Mouse (Mus musculus): Measurements from ENCODE around the gene Crebl2. TPM values are rescaled to one million over a fixed set of nuclear protein-coding genes. Genes with fewer than 3 reads are reported as not detected.

Gene Crebl2
- total and polyA plus RNA-seq, 3 experiments = 1.4 to 2.2 (median 1.5) TPM

GRCm38 (mm10) chr6:134903891-134904884 lies 74.2 kb downstream of the Crebl2 start:
- Histone ChIP-seq H3K4me1 (ENCODE audit: control insufficient read depth in 1 of 2, insufficient read depth in 2 of 2) (peaks cover 3 to 7% of the 10 kb centered on the region in 2 experiments; a peak in 3 of 4 replicates), H3K4me2 (ENCODE audit: insufficient read depth, low read depth, poor library complexity, severe bottlenecking) (no peak overlapping the region), H3K9me3 (replicated peaks; ENCODE audit: low read length) (no peaks in the 10 kb centered on the region), H3K27ac (ENCODE audit: insufficient read depth, low read depth) (no peak overlapping the region), H3K4me3 (replicated peaks in 1 of 3; ENCODE audit: low read depth in 2 of 3, low read length in 2 of 3, poor library complexity in 1 of 3) (no peak overlapping the region), H3K79me2 (replicated peaks; ENCODE audit: control insufficient read depth, extremely low read depth, insufficient read depth, poor library complexity, severe bottlenecking) (no peaks in the 10 kb centered on the region), H3K27me3 (replicated peaks) (no peaks in the 10 kb centered on the region), H3K9ac (ENCODE audit: insufficient read depth, low read depth) (no peak overlapping the region), H3K36me3 (replicated peaks in 1 of 2; ENCODE audit: control insufficient read depth in 1 of 2, insufficient read depth in 1 of 2, low read length in 1 of 2) (no peaks in the 10 kb centered on the region)
- dilution Hi-C loops (cut with MboI; ENCODE audit: extremely low pct_ligation_motif_present, extremely low pct_unique_long_range_greater_than_20kb, low sequenced_read_pairs) (no loop called here), in situ Hi-C loops (cut with MboI; ENCODE audit: low pct_ligation_motif_present, low pct_unique_long_range_greater_than_20kb, low sequenced_read_pairs) (no loop called here)
- TF ChIP-seq MAFK (IDR thresholded peaks at IDR 0.05; ENCODE audit: insufficient replicate concordance, low read length) = no peak
- no peak for TF ChIP-seq RCOR1 (conservative IDR thresholded peaks at IDR 0.05; ENCODE audit: low read depth, low read length)
- TF ChIP-seq ETS1 (conservative IDR thresholded peaks at IDR 0.05; ENCODE audit: low read depth, low read length) = no peak
- no peak for TF ChIP-seq IRF4 (IDR thresholded peaks at IDR 0.05; ENCODE audit: low read depth, low read length)
- no peak for TF ChIP-seq HCFC1 (IDR thresholded peaks at IDR 0.05; ENCODE audit: low read depth, low read length)
- TF ChIP-seq SMC3 (IDR thresholded peaks at IDR 0.05; ENCODE audit: low read depth, low read length) = no peak
- TF ChIP-seq SIN3A (IDR thresholded peaks at IDR 0.05; ENCODE audit: low read length) = no peak
- no peak for TF ChIP-seq MYC (IDR thresholded peaks at IDR 0.05; ENCODE audit: low read depth, low read length)
- no peak for TF ChIP-seq CHD1 (IDR thresholded peaks at IDR 0.05; ENCODE audit: low read depth, low read length)
- TF ChIP-seq RAD21 (IDR thresholded peaks at IDR 0.05; ENCODE audit: low read depth, low read length) = no peak
- no peak for TF ChIP-seq BHLHE40 (IDR thresholded peaks at IDR 0.05; ENCODE audit: low read depth, low read length)
- TF ChIP-seq ZKSCAN1 (IDR thresholded peaks at IDR 0.05; ENCODE audit: borderline replicate concordance, low read depth, low read length) = no peak
- no peak for TF ChIP-seq ZNF384 (IDR thresholded peaks at IDR 0.05; ENCODE audit: low read depth, low read length)
- no peak for TF ChIP-seq USF2 (conservative IDR thresholded peaks at IDR 0.05; ENCODE audit: low read depth, low read length)
- TF ChIP-seq MAX (IDR thresholded peaks at IDR 0.05; ENCODE audit: low read length) = no peak
- no peak for TF ChIP-seq ZMIZ1 (IDR thresholded peaks at IDR 0.05; ENCODE audit: low read depth, low read length)
- no peak for TF ChIP-seq E2F4 (IDR thresholded peaks at IDR 0.05; ENCODE audit: insufficient replicate concordance, low read depth, low read length)
- no peak for TF ChIP-seq JUND (conservative IDR thresholded peaks at IDR 0.05; ENCODE audit: low read depth, low read length)
- TF ChIP-seq CTCF (conservative IDR thresholded peaks at IDR 0.05 in 1 of 2, IDR thresholded peaks at IDR 0.05 in 1 of 2; ENCODE audit: low read depth in 2 of 2, low read length in 2 of 2) = no peak
- no peak for DNase-seq (ENCODE audit: extremely low read depth)

- H3K79me2 ChIP-seq (replicated peaks; ENCODE audit: control insufficient read depth, extremely low read depth, insufficient read depth, poor library complexity, severe bottlenecking) = no peaks in the 10 kb centered on the region
- no peak overlapping the region for H3K4me2 ChIP-seq (ENCODE audit: insufficient read depth, low read depth, poor library complexity, severe bottlenecking)
- no peak for DNase-seq (ENCODE audit: extremely low read depth)
- no peak overlapping the region for H3K4me3 ChIP-seq (replicated peaks in 1 of 3; ENCODE audit: low read depth in 2 of 3, low read length in 2 of 3, poor library complexity in 1 of 3)
- no peak for TF ChIP-seq ZKSCAN1 (IDR thresholded peaks at IDR 0.05; ENCODE audit: borderline replicate concordance, low read depth, low read length)
- TF ChIP-seq KAT2A (IDR thresholded peaks at IDR 0.05; ENCODE audit: insufficient replicate concordance, low read length) = no peak
- H3K9ac ChIP-seq (ENCODE audit: insufficient read depth, low read depth) = no peak overlapping the region
- H3K27me3 ChIP-seq (replicated peaks) = no peaks in the 10 kb centered on the region
- H3K4me1 ChIP-seq (ENCODE audit: control insufficient read depth in 1 of 2, insufficient read depth in 2 of 2) = peaks cover 0 to 3% of the 10 kb centered on the region in 2 experiments; a peak in 1 of 4 replicates
- dilution Hi-C loops (cut with MboI; ENCODE audit: extremely low pct_ligation_motif_present, extremely low pct_unique_long_range_greater_than_20kb, low sequenced_read_pairs) = no loop called here
- H3K36me3 ChIP-seq (replicated peaks in 1 of 2; ENCODE audit: control insufficient read depth in 1 of 2, insufficient read depth in 1 of 2, low read length in 1 of 2) = no peaks in the 10 kb centered on the region
- H3K27ac ChIP-seq (ENCODE audit: insufficient read depth, low read depth) = no peak overlapping the region
- in situ Hi-C loops (cut with MboI; ENCODE audit: low pct_ligation_motif_present, low pct_unique_long_range_greater_than_20kb, low sequenced_read_pairs) = no loop called here
- H3K9me3 ChIP-seq (replicated peaks; ENCODE audit: low read length) = no peaks in the 10 kb centered on the region
Observed at GRCm38 (mm10) chr6:134905811-134906210, 75.9 kb downstream of the Crebl2 start.

Other genes with a start within 250 kb of the Crebl2 start
- gene Mansc1, start 197.7 kb upstream of the Crebl2 start, total RNA-seq (2012; rRNA removed) = not detected in 2 replicates
- gene Mansc1, start 197.7 kb upstream of the Crebl2 start, total RNA-seq (2014; rRNA removed) = not detected in 2 replicates
- not detected in 2 replicates for gene Mansc1, start 197.7 kb upstream of the Crebl2 start, polyA plus RNA-seq (2012; ENCODE audit: insufficient read length, low read depth)
- 9.5 and 10.2 TPM in 2 replicates for gene Borcs5, start 190.6 kb upstream of the Crebl2 start, total RNA-seq (2012; rRNA removed)
- 14.7 and 16.4 TPM in 2 replicates for gene Borcs5, start 190.6 kb upstream of the Crebl2 start, total RNA-seq (2014; rRNA removed)
- 8.0 and 10.4 TPM in 2 replicates for gene Borcs5, start 190.6 kb upstream of the Crebl2 start, polyA plus RNA-seq (2012; ENCODE audit: insufficient read length, low read depth)
- gene Dusp16, start 37.5 kb upstream of the Crebl2 start, total RNA-seq (2012; rRNA removed) = 8.8 and 10.6 TPM in 2 replicates
- 3.7 and 5.2 TPM in 2 replicates for gene Dusp16, start 37.5 kb upstream of the Crebl2 start, total RNA-seq (2014; rRNA removed)
- 13.1 and 17.3 TPM in 2 replicates for gene Dusp16, start 37.5 kb upstream of the Crebl2 start, polyA plus RNA-seq (2012; ENCODE audit: insufficient read length, low read depth)
- 6.3 and 7.5 TPM in 2 replicates for gene Gpr19, start 68.4 kb downstream of the Crebl2 start, total RNA-seq (2012; rRNA removed)
- gene Gpr19, start 68.4 kb downstream of the Crebl2 start, total RNA-seq (2014; rRNA removed) = 3.8 and 5.2 TPM in 2 replicates
- 4.8 and 6.0 TPM in 2 replicates for gene Gpr19, start 68.4 kb downstream of the Crebl2 start, polyA plus RNA-seq (2012; ENCODE audit: insufficient read length, low read depth)
- 12.8 and 19.2 TPM in 2 replicates for gene Cdkn1b, start 90.2 kb downstream of the Crebl2 start, total RNA-seq (2012; rRNA removed)
- gene Cdkn1b, start 90.2 kb downstream of the Crebl2 start, total RNA-seq (2014; rRNA removed) = 23.5 TPM in 2 replicates
- gene Cdkn1b, start 90.2 kb downstream of the Crebl2 start, polyA plus RNA-seq (2012; ENCODE audit: insufficient read length, low read depth) = 15.8 and 20.9 TPM in 2 replicates
- gene Apold1, start 151.6 kb downstream of the Crebl2 start, total RNA-seq (2012; rRNA removed) = 1.4 and 2.7 TPM in 2 replicates
- 2.8 and 3.1 TPM in 2 replicates for gene Apold1, start 151.6 kb downstream of the Crebl2 start, total RNA-seq (2014; rRNA removed)
- gene Apold1, start 151.6 kb downstream of the Crebl2 start, polyA plus RNA-seq (2012; ENCODE audit: insufficient read length, low read depth) = 1.0 and 1.1 TPM in 2 replicates
- gene Ddx47, start 181.5 kb downstream of the Crebl2 start, total RNA-seq (2012; rRNA removed) = 82.6 and 91.9 TPM in 2 replicates
- 57.8 and 61.4 TPM in 2 replicates for gene Ddx47, start 181.5 kb downstream of the Crebl2 start, total RNA-seq (2014; rRNA removed)
- gene Ddx47, start 181.5 kb downstream of the Crebl2 start, polyA plus RNA-seq (2012; ENCODE audit: insufficient read length, low read depth) = 110 and 132 TPM in 2 replicates
- gene Gprc5a, start 235.5 kb downstream of the Crebl2 start, total RNA-seq (2012; rRNA removed) = 0.08 TPM in 1 of 2 replicates, not detected in the other
- gene Gprc5a, start 235.5 kb downstream of the Crebl2 start, total RNA-seq (2014; rRNA removed) = not detected in 2 replicates
- 0.59 and 0.65 TPM in 2 replicates for gene Gprc5a, start 235.5 kb downstream of the Crebl2 start, polyA plus RNA-seq (2012; ENCODE audit: insufficient read length, low read depth)

All from CH12.LX (cell line).